Mouse (Mus musculus) limb, embryonic 12.5 days (tissue): ENCODE measurements around the gene Tuba3b. TPM values are rescaled to one million over a fixed set of nuclear protein-coding genes. Genes with fewer than 3 reads are reported as not detected.

Experiments used
- ATAC-seq: fragments of 200-750 bp; cut with Nextera tagmentation; 2 replicates; pipeline ENCODE4 v1.8.0; 2017; ENCODE audit warnings: low read depth, moderate TSS enrichment; ENCODE audit not compliant: insufficient number of reproducible peaks, insufficient read depth, low FRiP score, low TSS enrichment
- H3K27ac ChIP-seq: fragments of 300-500 bp; sonication (generic); 2 replicates; pipeline ENCODE4 v1.5.1; 2016; ENCODE audit warnings: mild to moderate bottlenecking, moderate library complexity
- H3K27me3 ChIP-seq: fragments of 300-500 bp; sonication (generic); 2 replicates; pipeline ENCODE4 v1.6.1; 2016; ENCODE audit warnings: mild to moderate bottlenecking, moderate library complexity
- H3K36me3 ChIP-seq: fragments of 300-500 bp; sonication (generic); 2 replicates; pipeline ENCODE4 v1.6.1; 2016; ENCODE audit warnings: mild to moderate bottlenecking, moderate library complexity
- H3K4me1 ChIP-seq: fragments of 300-500 bp; sonication (generic); replicated peaks from 2 replicates; pipeline ENCODE4 v1.6.1; 2016
- H3K4me2 ChIP-seq: fragments of 300-500 bp; sonication (generic); 2 replicates; pipeline ENCODE4 v1.6.1; 2016; ENCODE audit warnings: mild to moderate bottlenecking, moderate library complexity
- H3K4me3 ChIP-seq: fragments of 300-500 bp; sonication (generic); replicated peaks from 2 replicates; pipeline ENCODE4 v1.5.1; 2016; ENCODE audit warnings: mild to moderate bottlenecking
- H3K9ac ChIP-seq: fragments of 300-500 bp; sonication (generic); replicated peaks from 2 replicates; pipeline ENCODE4 v1.6.1; 2016; ENCODE audit warnings: mild to moderate bottlenecking, moderate library complexity
- H3K9me3 ChIP-seq: fragments of 300-500 bp; sonication (generic); 2 replicates; pipeline ENCODE4 v1.6.1; 2016; ENCODE audit warnings: mild to moderate bottlenecking, moderate library complexity
- WGBS: fragments of 180-500 bp; shearing (Covaris S2); methylation state at CpG from one replicate; pipeline ENCODE4 v1.1.7; 2016; 5-methylcytosine and 5-hydroxymethylcytosine counted together
- polyA plus RNA-seq: library from polyadenylated mRNA; unstranded; fragments of >200 nt; fragmentation: Nextera tagmentation; extraction: Ambion mirVana; gene quantifications from 2 replicates; pipeline ENCODE4 v1.2.1, GENCODE M21; 2016

The Tuba3b gene
- polyA plus RNA-seq, 1 experiment from 2014 or later: not detected

DNA sequence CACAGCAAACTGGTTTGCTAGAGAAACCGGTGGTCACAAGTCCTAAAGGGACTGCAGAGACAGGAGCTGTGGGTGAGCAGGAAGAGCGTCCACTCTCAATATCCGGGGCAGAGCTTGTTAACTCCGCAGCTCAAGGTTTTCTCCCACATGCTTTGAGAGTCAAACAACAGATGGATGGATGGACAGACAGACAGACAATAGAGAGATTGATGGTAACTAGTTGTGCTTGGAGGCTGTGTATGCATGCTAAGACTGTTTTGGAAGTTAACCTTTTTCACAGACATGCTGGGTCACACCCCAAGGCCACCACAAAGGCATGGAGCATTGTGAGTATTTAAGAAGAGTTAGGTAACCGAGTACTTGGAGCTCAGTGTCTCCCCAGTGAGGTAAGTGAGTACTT is 6.9 kb upstream of the Tuba3b start:
- Histone ChIP-seq H3K36me3 (no peaks in the 10 kb centered on the region), H3K9ac (no peak overlapping the region), H3K4me1 (peaks cover 32% of the 10 kb centered on the region), H3K27ac (peak overlapping the region; percentile 59; the same call in 1 of the 2 replicates), H3K9me3 (no peaks in the 10 kb centered on the region), H3K27me3 (no peaks in the 10 kb centered on the region), H3K4me2 (no peak overlapping the region), H3K4me3 (no peak overlapping the region)
- no peak for ATAC-seq
- 91% methylated on average over 5 of the region's 5 CpGs for WGBS

DNA sequence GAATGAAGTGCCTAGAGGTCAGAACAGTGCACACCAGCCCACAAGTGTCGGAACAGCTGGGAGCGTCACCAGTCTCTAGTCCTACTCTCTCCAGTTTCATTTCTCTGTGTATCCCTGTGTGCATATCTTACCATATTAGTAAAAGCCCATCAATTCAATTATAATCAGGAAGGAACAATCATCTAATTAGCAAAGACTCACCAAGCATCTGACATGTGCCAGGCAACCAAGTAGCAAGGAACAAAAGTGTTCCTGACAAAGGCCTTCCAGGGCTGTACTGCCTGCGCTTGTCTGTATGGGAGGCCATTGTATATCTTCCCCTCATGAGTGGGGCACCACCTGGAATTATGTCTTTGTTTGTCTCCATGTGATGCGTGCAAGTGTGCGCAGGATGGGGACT is 4.7 kb upstream of the Tuba3b start:
- H3K27ac ChIP-seq: no peak overlapping the region
- no peak for ATAC-seq
- WGBS: 94% methylated on average over 5 of the region's 5 CpGs
- H3K9me3 ChIP-seq: 0 out of 2 replicates have a peak, but pooled peaks cover 4% of the 10 kb centered on the region
- H3K4me2 ChIP-seq: no peak overlapping the region
- no peak overlapping the region for H3K9ac ChIP-seq
- H3K27me3 ChIP-seq: no peaks in the 10 kb centered on the region
- peaks cover 17% of the 10 kb centered on the region for H3K4me1 ChIP-seq
- H3K4me3 ChIP-seq: no peak overlapping the region
- no peaks in the 10 kb centered on the region for H3K36me3 ChIP-seq

DNA sequence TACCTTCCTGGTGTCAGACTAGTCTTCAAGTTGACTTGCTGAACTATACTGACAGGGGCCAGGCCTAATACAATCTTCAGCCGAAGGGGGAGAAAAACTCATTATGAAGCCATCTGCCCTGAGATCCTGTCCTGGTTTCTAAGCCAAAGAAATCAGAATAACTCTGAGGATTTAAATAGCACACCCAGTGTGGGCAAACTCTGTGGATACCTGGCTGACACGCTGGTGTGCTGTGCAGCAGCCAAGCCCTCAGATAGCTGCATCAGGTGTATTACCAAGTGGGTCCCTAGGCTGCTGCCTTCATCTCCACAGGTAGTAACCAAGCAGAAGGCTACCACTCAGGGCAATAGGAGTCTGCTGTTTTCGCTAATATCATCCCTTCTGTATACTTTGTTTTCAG is 2.9 kb upstream of the Tuba3b start:
- no peak overlapping the region for H3K4me3 ChIP-seq
- 0 out of 2 replicates have a peak, but pooled peaks cover 4% of the 10 kb centered on the region for H3K9me3 ChIP-seq
- H3K27ac ChIP-seq: no peak overlapping the region
- no peaks in the 10 kb centered on the region for H3K27me3 ChIP-seq
- H3K4me2 ChIP-seq: no peak overlapping the region
- no peaks in the 10 kb centered on the region for H3K36me3 ChIP-seq
- ATAC-seq: no peak
- H3K9ac ChIP-seq: no peak overlapping the region
- peaks cover 11% of the 10 kb centered on the region; the same call in 1 of the 2 replicates for H3K4me1 ChIP-seq
- WGBS: 83% methylated on average over 3 of the region's 3 CpGs

DNA sequence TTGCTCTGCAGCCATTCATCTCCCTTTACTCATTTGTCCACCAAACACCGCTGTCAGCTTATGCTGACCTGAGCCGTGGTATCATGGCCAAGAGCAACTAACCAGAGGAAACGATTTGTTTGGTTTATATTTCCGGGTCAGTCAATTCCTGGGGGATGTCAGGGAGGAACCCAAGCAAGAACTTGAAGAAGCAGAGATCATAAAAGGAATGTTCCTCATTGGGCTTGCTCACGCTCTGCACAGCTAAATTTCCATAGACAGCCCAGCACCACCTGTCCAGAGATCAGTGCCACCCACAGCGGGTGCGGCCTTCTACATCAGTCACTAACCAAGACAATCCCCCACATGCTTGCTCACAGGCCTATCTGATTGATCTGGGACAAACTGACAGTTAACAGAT is 1.3 kb upstream of the Tuba3b start, which contains the start of gene Lmntd1:
TSS of gene Lmntd1 (minus strand) at position 101 of the 400 bp plus-strand sequence.
- Histone ChIP-seq H3K4me3 (no peak within 1 kb of the TSS), H3K9ac (no peak within 1 kb of the TSS), H3K27ac (0 out of 2 replicates have a peak within 1 kb of the TSS, but pooled peaks have one; percentile 23), H3K27me3 (no peaks in the 10 kb centered on the region), H3K4me2 (no peak within 1 kb of the TSS), H3K9me3 (0 out of 2 replicates have a peak, but pooled peaks cover 4% of the 10 kb centered on the region), H3K36me3 (no peaks in the 10 kb centered on the region), H3K4me1 (0 out of 2 replicates have a peak, but pooled peaks cover 7% of the 10 kb centered on the region)
- ATAC-seq: no peak
- 83% methylated on average over 7 of the region's 7 CpGs for WGBS

DNA sequence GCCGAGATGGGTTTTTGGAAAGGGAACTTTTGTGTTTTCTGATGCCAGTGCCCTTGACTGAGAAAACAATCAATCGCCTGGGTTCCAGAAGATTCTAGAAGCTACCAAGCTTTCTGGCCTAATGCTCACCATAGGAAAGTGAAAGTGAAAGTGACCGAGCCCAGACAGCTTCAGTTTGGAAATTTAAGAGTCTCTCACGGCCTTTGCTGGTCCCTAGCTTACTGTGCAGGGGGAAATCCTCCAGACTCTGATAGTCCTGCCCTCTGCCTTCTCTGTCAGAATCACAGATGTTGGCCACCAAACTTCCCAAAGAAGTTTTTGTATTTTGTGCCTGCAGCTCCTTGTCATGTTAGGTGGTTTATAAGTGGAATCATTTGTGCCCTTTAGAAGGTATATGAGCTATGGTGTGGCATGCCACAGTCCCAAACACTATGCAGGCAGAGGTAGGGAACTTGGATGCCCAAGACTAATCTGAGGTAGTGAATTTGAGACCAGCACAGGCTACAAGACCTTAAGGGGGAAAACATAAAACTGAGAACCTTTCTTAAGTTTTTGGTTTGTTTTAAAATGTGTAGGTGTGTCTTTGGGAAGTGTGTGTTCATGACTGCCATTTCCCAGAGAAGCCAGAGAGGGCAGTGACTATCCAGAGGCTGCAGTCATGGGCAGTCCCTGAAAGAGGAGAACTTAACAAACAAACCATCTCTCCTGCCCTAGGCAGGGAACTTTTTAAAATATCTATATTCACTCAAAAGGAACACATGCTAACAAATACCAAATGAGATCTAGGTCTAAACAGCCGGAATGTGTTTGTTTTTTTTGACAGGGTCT is 1.1 kb downstream of the Tuba3b start:
- Histone ChIP-seq H3K36me3 (no peaks in the 10 kb centered on the region), H3K9ac (no peak overlapping the region), H3K4me1 (peaks cover 7% of the 10 kb centered on the region; the same call in 1 of the 2 replicates), H3K27me3 (no peaks in the 10 kb centered on the region), H3K9me3 (0 out of 2 replicates have a peak, but pooled peaks cover 4% of the 10 kb centered on the region), H3K4me3 (no peak overlapping the region), H3K4me2 (no peak overlapping the region), H3K27ac (no peak overlapping the region)
- 83% methylated on average over 5 of the region's 5 CpGs for WGBS
- ATAC-seq: no peak

DNA sequence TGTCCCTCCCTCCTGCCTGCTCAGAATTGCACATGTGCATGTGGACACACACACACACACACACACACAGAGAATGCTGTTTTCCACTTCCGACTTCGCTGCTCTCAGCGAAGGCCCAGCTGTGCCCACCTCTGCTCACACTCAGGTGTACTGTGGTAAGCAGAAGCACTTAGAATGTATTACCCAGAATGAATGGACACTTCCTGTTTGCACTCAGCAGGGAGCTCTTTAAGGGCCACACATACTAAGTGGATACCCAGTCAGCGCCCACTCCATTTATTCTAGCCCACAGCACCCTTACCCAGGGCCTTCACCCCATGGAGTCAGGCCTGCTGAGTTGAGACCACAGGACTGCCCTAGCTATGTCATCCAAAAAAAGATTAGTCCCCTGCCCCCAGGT is 7.6 kb downstream of the Tuba3b start:
- H3K36me3 ChIP-seq: no peaks in the 10 kb centered on the region
- peaks cover 1% of the 10 kb centered on the region; the same call in 1 of the 2 replicates for H3K4me1 ChIP-seq
- ATAC-seq: no peak
- H3K4me3 ChIP-seq: no peak overlapping the region
- H3K27me3 ChIP-seq: no peaks in the 10 kb centered on the region
- 85% methylated on average over 4 of the region's 4 CpGs for WGBS
- H3K9ac ChIP-seq: no peak overlapping the region
- H3K9me3 ChIP-seq: no peaks in the 10 kb centered on the region
- H3K4me2 ChIP-seq: no peak overlapping the region
- H3K27ac ChIP-seq: no peak overlapping the region

DNA sequence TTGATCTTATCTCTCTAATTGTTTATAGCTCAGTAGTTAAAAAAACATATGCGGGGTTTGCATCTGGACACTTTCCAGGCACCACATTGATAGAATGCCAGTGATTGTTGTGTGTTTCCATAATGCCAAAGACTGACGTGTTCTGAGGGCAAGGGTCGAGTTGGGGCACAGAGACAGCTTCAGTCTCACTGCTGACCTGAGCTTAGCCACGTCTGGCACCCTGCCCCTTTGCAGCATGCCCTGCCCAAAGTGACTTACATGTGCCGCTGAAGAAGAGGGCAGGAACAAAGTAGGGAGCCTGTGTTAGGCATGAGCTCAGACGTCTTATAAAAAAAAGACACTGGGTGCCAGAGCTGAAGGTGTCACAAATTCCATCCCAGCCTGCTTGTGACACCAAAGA is 14.7 kb downstream of the Tuba3b start:
- no peak overlapping the region for H3K27ac ChIP-seq
- H3K4me2 ChIP-seq: no peak overlapping the region
- H3K36me3 ChIP-seq: no peaks in the 10 kb centered on the region
- no peak for ATAC-seq
- 0 out of 2 replicates have a peak, but pooled peaks cover 4% of the 10 kb centered on the region for H3K9me3 ChIP-seq
- 0 out of 2 replicates have a peak, but pooled peaks cover 10% of the 10 kb centered on the region for H3K4me1 ChIP-seq
- H3K9ac ChIP-seq: no peak overlapping the region
- WGBS: 60% methylated on average over 6 of the region's 6 CpGs
- H3K27me3 ChIP-seq: no peaks in the 10 kb centered on the region
- no peak overlapping the region for H3K4me3 ChIP-seq

DNA sequence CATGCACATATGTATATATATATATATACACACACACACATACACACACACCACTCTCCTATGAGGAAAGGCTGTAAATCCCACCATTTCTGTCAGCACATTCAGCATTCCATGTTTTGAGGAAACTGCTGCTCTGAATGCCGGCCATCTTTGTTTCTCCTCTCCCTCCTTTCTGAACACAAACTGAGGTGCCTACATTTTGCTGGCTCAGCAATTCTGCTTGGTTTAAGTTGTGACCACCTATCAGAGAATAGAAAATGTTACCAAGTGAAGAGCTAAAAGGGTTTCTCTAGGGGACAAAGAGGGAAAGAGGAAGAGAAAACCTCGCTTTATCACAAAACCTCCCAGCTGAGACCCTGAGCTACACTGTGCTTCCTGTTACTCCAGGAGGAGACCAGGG is 18.9 kb downstream of the Tuba3b start:
- Histone ChIP-seq H3K9me3 (0 out of 2 replicates have a peak, but pooled peaks cover 4% of the 10 kb centered on the region), H3K4me2 (no peak overlapping the region), H3K4me3 (no peak overlapping the region), H3K27me3 (no peaks in the 10 kb centered on the region), H3K36me3 (no peaks in the 10 kb centered on the region), H3K4me1 (0 out of 2 replicates have a peak, but pooled peaks cover 3% of the 10 kb centered on the region), H3K27ac (no peak overlapping the region), H3K9ac (no peak overlapping the region)
- no peak for ATAC-seq
- 78% methylated on average over 2 of the region's 2 CpGs for WGBS

DNA sequence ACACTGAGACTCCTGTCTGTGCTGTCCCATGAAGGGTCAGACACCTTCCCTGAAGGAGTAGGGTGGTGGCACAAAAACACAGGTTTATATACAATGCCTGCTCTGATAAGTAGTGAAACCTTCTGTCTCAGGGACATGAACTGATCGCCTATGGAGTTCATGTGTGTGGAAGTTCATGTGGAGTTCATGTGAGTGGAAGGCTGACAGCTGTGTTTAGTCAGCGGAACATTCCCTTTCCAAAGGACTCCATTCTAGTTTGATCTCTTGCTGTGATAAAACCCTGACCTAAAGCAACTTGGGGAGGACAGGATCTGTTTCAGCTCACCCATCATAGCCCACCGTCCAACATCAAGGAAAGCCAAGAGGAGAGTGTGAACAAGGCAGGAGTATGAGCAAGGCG is 21.1 kb downstream of the Tuba3b start:
- H3K9ac ChIP-seq: no peak overlapping the region
- no peak overlapping the region for H3K4me3 ChIP-seq
- H3K9me3 ChIP-seq: peaks cover 10% of the 10 kb centered on the region; the same call in 1 of the 2 replicates
- no peak overlapping the region for H3K4me2 ChIP-seq
- H3K27ac ChIP-seq: no peak overlapping the region
- no peaks in the 10 kb centered on the region for H3K36me3 ChIP-seq
- H3K27me3 ChIP-seq: no peaks in the 10 kb centered on the region
- WGBS: 73% methylated on average over 4 of the region's 4 CpGs
- H3K4me1 ChIP-seq: 0 out of 2 replicates have a peak, but pooled peaks cover 3% of the 10 kb centered on the region
- no peak for ATAC-seq

DNA sequence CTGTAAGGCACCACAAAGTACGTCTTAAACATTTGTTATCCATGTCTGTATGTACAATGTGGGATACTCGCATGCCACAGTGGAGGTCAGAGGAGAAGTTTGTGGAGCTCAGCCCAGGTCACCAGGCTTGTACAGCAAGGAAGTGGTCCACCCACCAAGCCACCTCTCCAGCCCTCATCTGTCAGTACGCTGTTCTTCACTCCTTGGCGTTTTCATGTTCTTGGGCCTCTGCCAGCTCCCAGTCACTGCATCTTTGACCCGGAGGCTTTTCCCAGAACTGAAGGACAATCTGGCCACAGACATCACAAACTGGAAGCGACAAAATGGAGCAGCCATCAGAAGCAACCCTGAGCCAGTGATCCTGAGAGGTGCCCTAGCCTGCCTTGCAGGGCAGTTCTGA is 22.7 kb downstream of the Tuba3b start:
- Histone ChIP-seq H3K4me3 (no peak overlapping the region), H3K9me3 (peaks cover 6% of the 10 kb centered on the region; the same call in 1 of the 2 replicates), H3K4me2 (no peak overlapping the region), H3K27ac (no peak overlapping the region), H3K27me3 (no peaks in the 10 kb centered on the region), H3K9ac (no peak overlapping the region), H3K36me3 (no peaks in the 10 kb centered on the region), H3K4me1 (0 out of 2 replicates have a peak, but pooled peaks cover 3% of the 10 kb centered on the region)
- ATAC-seq: no peak
- 84% methylated on average over 6 of the region's 6 CpGs for WGBS

DNA sequence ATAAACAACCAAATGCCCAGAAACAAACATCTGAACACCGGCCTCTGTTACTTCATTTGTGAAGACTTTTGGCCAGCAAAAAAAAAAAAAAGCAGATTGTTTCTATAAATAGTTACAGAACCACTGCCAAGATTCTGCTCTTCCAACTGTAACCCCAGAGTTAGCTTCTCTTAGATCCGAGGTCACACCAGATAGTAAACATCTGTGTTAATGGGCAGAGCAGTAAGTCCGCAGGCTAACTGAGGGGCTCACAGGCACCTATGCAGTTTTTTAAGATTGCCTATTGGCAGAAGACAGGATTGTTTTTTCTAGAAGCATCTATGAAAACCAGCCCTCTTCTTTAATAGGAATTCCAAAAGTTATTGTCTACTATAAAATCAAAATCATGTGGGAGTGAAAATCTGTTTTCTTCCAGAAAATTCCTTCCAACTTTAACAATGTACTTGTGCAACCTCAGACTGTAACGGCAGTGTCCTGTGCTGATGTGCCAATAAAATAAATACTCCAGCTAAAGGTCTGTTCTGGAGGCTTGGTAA is 25.5 kb downstream of the Tuba3b start:
- WGBS: 64% methylated on average over 4 of the region's 4 CpGs
- Histone ChIP-seq H3K9ac (no peak overlapping the region), H3K36me3 (no peaks in the 10 kb centered on the region), H3K4me3 (no peak overlapping the region), H3K9me3 (peaks cover 6% of the 10 kb centered on the region; the same call in 1 of the 2 replicates), H3K27me3 (no peaks in the 10 kb centered on the region), H3K27ac (no peak overlapping the region), H3K4me1 (no peaks in the 10 kb centered on the region), H3K4me2 (no peak overlapping the region)
- ATAC-seq: no peak
